Mouse (Mus musculus) layer of hippocampus, adult 18-20 months (tissue): ENCODE results near the gene Ccl28. TPM values are rescaled to one million over a fixed set of nuclear protein-coding genes. Genes with fewer than 3 reads are reported as not detected.
"Not testable (repeated sequence)": the region's sequence is repeated elsewhere in the genome, so short reads cannot be mapped to it uniquely, and the experiment has no call there.

Experiments
- DNase-seq, 2 experiments: peaks; one replicate each; pipeline ENCODE4 v3.0.0; 2022; ENCODE audit warnings: low spot score in 2 of 2
- long read RNA-seq: library from polyadenylated mRNA; stranded (forward); transcript quantifications from one replicate; pipeline ENCODE4 v2.0.0, GENCODE M21; 2021
- total RNA-seq, 2 experiments: library from RNA; stranded (reverse); gene quantifications; 2 replicates each; pipeline ENCODE4 v1.2.3; 2021

Gene Ccl28
- total RNA-seq: 1 to 10 TPM; 1.1 to 1.2 TPM
- long read RNA-seq: 0 reads

GRCm38 (mm10) chr13:119623634-119624033 lies at the start of gene Ccl28:
Gene Ccl28 (plus strand): TSS chr13:119623819.
- DNase-seq: no peak

- DNase-seq: not testable (repeated sequence)
These were observed 27.1 kb upstream of the Ccl28 start for GRCm38 (mm10) chr13:119596321-119597211.

- not testable (repeated sequence) for DNase-seq
These were observed 25.2 kb upstream of the Ccl28 start for GRCm38 (mm10) chr13:119598466-119598865.

- peak in 1 of 2 experiments; percentile 32 for DNase-seq
These were observed 24.6 kb upstream of the Ccl28 start for GRCm38 (mm10) chr13:119599066-119599465.

GRCm38 (mm10) chr13:119599498-119599897 lies 24.1 kb upstream of the Ccl28 start:
- DNase-seq: not testable (repeated sequence)

GRCm38 (mm10) chr13:119600166-119600565 lies 23.5 kb upstream of the Ccl28 start:
- DNase-seq: peak in 1 of 2 experiments; percentile 33

- not testable (repeated sequence) for DNase-seq
These were observed 20.8 kb upstream of the Ccl28 start for GRCm38 (mm10) chr13:119602688-119603331.

GRCm38 (mm10) chr13:119603890-119604289 lies 19.7 kb upstream of the Ccl28 start:
- DNase-seq: not testable (repeated sequence)

GRCm38 (mm10) chr13:119604322-119604721 lies 19.3 kb upstream of the Ccl28 start:
- DNase-seq: not testable (repeated sequence)

GRCm38 (mm10) chr13:119618841-119619240 lies 4.8 kb upstream of the Ccl28 start:
- no peak for DNase-seq

GRCm38 (mm10) chr13:119619735-119620134 lies 3.9 kb upstream of the Ccl28 start:
- peak in 1 of 2 experiments; percentile 49 for DNase-seq

GRCm38 (mm10) chr13:119625952-119626351 lies 2.3 kb downstream of the Ccl28 start:
- DNase-seq: peak in 1 of 2 experiments; percentile 23

GRCm38 (mm10) chr13:119631482-119632155 lies 8.0 kb downstream of the Ccl28 start:
- peak; percentile 83 to 90 for DNase-seq

- no peak for DNase-seq
These were observed 8.5 kb downstream of the Ccl28 start for GRCm38 (mm10) chr13:119632156-119632548.

- DNase-seq: no peak
These were observed 11.9 kb downstream of the Ccl28 start for GRCm38 (mm10) chr13:119635496-119635895.

- DNase-seq: no peak
These were observed 14.2 kb downstream of the Ccl28 start for GRCm38 (mm10) chr13:119637837-119638236.

GRCm38 (mm10) chr13:119638449-119638848 lies 14.8 kb downstream of the Ccl28 start:
- no peak for DNase-seq

- no peak for DNase-seq
These were observed 15.7 kb downstream of the Ccl28 start for GRCm38 (mm10) chr13:119639302-119639701.

GRCm38 (mm10) chr13:119640504-119640903 lies 16.9 kb downstream of the Ccl28 start:
- DNase-seq: peak in 1 of 2 experiments; percentile 50

- no peak for DNase-seq
These were observed 17.5 kb downstream of the Ccl28 start for GRCm38 (mm10) chr13:119641145-119641544.

- DNase-seq: no peak
These were observed 21.1 kb downstream of the Ccl28 start for GRCm38 (mm10) chr13:119644769-119645168.
